Mouse (Mus musculus) midbrain, postnatal 0 days (tissue): ENCODE data around the gene Mtmr6. TPM values are rescaled to one million over a fixed set of nuclear protein-coding genes. Genes with fewer than 3 reads are reported as not detected.
"Not testable (repeated sequence)": the region's sequence is repeated elsewhere in the genome, so short reads cannot be mapped to it uniquely, and the experiment has no call there.

Source experiments
- ATAC-seq: fragments of 200-750 bp; cut with Nextera tagmentation; 2 replicates; pipeline ENCODE4 v1.8.0; 2017; ENCODE audit warnings: moderate number of reproducible peaks, mild to moderate bottlenecking, moderate TSS enrichment, moderate library complexity; ENCODE audit not compliant: low FRiP score
- DNase-seq: peaks from one replicate; pipeline ENCODE4 v3.0.0-alpha.2; 2015; ENCODE audit warnings: low spot score
- H3K27ac ChIP-seq: fragments of 300-500 bp; sonication (generic); 2 replicates; pipeline ENCODE4 v1.5.1; 2014; ENCODE audit warnings: low read depth, mild to moderate bottlenecking, low read length, mixed read lengths
- H3K27me3 ChIP-seq: fragments of 300-500 bp; sonication (generic); 2 replicates; pipeline ENCODE4 v1.6.1; 2014; ENCODE audit warnings: low read length, control low read depth, mixed read lengths; ENCODE audit not compliant: insufficient read depth
- H3K36me3 ChIP-seq: fragments of 300-500 bp; sonication (generic); 2 replicates; pipeline ENCODE4 v1.6.1; 2014; ENCODE audit warnings: low read length, control low read depth, mixed read lengths; ENCODE audit not compliant: insufficient read depth
- H3K4me1 ChIP-seq: fragments of 300-500 bp; sonication (generic); 2 replicates; pipeline ENCODE4 v1.6.1; 2014; ENCODE audit warnings: mild to moderate bottlenecking, control low read depth, antibody characterized with exemption, low read length, mixed read lengths; ENCODE audit not compliant: insufficient read depth
- H3K4me2 ChIP-seq: fragments of 300-500 bp; sonication (generic); 2 replicates; pipeline ENCODE4 v1.6.1; 2014; ENCODE audit warnings: low read depth, mild to moderate bottlenecking, low read length, mixed read lengths; ENCODE audit not compliant: poor library complexity, severe bottlenecking
- H3K4me3 ChIP-seq: fragments of 300-500 bp; sonication (generic); 2 replicates; pipeline ENCODE4 v1.5.1; 2014; ENCODE audit warnings: low read depth, mild to moderate bottlenecking, low read length, moderate library complexity
- H3K9ac ChIP-seq: fragments of 300-500 bp; sonication (generic); replicated peaks from 2 replicates; pipeline ENCODE4 v1.6.1; 2014; ENCODE audit warnings: mild to moderate bottlenecking, low read length, moderate library complexity, mixed read lengths; ENCODE audit not compliant: poor library complexity, severe bottlenecking
- H3K9me3 ChIP-seq: fragments of 300-500 bp; sonication (generic); 2 replicates; pipeline ENCODE4 v1.6.1; 2016; ENCODE audit warnings: low read length, control low read depth
- CTCF ChIP-seq: IDR thresholded peaks from 2 replicates; pipeline ENCODE4 v1.5.1; 2016; ENCODE audit warnings: antibody characterized with exemption, mild to moderate bottlenecking
- WGBS: fragments of 180-500 bp; shearing (Covaris S2); extraction: QIAGEN DNeasy Blood & Tissue Kit; methylation state at CpG from one replicate; pipeline ENCODE4 v1.1.7; 2014; 5-methylcytosine and 5-hydroxymethylcytosine counted together
- microRNA counts: library from miRNA; unstranded; fragments of <30 nt; microRNA quantifications from one replicate; lab custom pipeline; 2015
- microRNA-seq: library from miRNA; unstranded; fragments of <30 nt; microRNA quantifications from one replicate; pipeline ENCODE4, GENCODE M21; 2016; ENCODE audit warnings: borderline number of aligned reads
- polyA plus RNA-seq: library from polyadenylated mRNA; unstranded; fragments of >200 nt; fragmentation: Nextera tagmentation; extraction: Ambion mirVana; gene quantifications from 2 replicates; pipeline ENCODE4 v1.2.1, GENCODE M21; 2015
- total RNA-seq: library from RNA; depleted of rRNA; stranded (reverse); fragments of >200 nt; gene quantifications from 2 replicates; pipeline ENCODE4 v1.2.3, GENCODE M21; 2014; rRNA removed

Gene Mtmr6
- total and polyA plus RNA-seq, 2 experiments from 2014 or later: 36.1 to 57.7 TPM

GRCm38 (mm10) chr14:60320813-60321212 is 55.8 kb downstream of the Mtmr6 start:
- no peak for TF ChIP-seq CTCF
- 74% methylated on average over 3 of the region's 3 CpGs for WGBS
- no peak overlapping the region for H3K9ac ChIP-seq
- DNase-seq (no peak), ATAC-seq (no peak)
- H3K27me3 ChIP-seq: no peaks in the 10 kb centered on the region
- H3K27ac ChIP-seq: no peak overlapping the region
- no peaks in the 10 kb centered on the region for H3K9me3 ChIP-seq
- no peak overlapping the region for H3K4me3 ChIP-seq
- no peaks in the 10 kb centered on the region for H3K4me1 ChIP-seq
- H3K36me3 ChIP-seq: no peaks in the 10 kb centered on the region
- H3K4me2 ChIP-seq: no peak overlapping the region

DNA sequence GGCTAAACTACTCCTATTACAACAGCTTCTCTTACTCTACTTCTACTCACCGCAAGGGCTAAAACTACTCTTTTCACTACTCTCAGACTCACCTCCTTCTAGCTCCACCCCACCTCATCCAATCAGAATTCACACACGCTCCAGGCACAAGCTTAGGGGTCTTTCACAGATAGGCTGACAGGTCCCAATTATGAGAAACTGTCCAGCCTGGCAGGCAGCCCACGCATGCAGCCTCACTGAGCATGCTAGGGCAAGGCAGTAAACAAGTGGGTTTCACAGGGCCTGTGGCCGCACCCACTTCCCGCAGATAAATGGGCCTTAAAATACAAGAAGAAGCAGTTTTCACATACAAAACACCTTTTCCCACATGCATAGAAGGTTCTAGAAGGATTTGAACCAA is 75.0 kb downstream of the Mtmr6 start:
- WGBS: 80% methylated on average over 5 of the region's 5 CpGs
- H3K4me1 ChIP-seq, H3K36me3 ChIP-seq, ATAC-seq, H3K4me2 ChIP-seq, H3K27me3 ChIP-seq, H3K9me3 ChIP-seq, H3K27ac ChIP-seq, H3K4me3 ChIP-seq, H3K9ac ChIP-seq, DNase-seq: not testable (repeated sequence)

DNA sequence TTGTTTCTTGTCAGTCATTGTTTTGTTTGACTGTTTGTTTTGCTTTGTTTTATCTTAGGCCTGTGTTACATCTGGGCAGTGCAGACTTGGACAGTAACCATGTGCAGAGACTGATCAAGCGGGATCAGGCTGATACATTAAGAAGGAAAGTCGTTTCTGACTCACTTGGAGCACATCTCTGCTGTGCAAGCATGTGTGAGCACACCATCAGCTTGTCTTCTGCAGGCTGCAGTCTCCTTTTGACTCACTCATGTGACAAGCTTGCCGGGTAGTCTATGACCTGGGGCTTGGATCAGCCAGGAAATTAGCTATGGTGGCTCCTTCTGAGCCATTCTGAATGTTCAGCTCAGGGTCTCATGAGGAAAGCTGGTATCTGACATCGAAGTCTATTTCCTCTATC is 75.5 kb downstream of the Mtmr6 start:
- H3K27me3 ChIP-seq: no peaks in the 10 kb centered on the region
- no peak for TF ChIP-seq CTCF
- ATAC-seq (no peak), DNase-seq (no peak)
- no peak overlapping the region for H3K4me3 ChIP-seq
- no peak overlapping the region for H3K4me2 ChIP-seq
- WGBS: 72% methylated on average over 4 of the region's 4 CpGs
- H3K4me1 ChIP-seq: no peaks in the 10 kb centered on the region
- H3K36me3 ChIP-seq: no peaks in the 10 kb centered on the region
- H3K27ac ChIP-seq: no peak overlapping the region
- H3K9ac ChIP-seq: no peak overlapping the region
- H3K9me3 ChIP-seq: no peaks in the 10 kb centered on the region

DNA sequence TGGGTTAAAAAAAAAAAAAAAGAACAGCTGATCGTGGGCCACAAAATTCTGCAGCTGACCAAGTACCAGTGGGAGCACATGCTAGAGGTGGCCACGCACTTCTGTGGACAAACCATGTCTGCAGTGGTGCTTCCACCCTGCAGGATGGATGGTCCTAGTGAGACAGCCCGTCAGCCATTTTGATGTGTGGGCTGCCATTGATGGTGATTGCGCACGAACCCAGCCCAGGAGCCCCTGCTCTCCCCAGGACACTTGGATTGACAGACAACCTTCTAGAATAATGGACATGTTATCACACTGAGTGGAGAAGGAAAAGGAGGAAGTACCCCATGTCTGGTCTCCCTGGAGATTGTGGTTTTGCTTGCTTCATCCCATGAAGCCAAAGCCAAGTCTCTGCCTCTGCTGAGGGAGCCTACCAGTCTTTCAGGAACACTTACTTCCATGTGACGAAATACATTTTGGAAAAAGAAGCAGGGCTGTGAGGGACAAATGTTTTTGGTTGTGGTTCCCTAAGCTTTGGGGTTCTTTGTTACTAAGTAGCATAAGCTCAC is 80.4 kb downstream of the Mtmr6 start:
- ATAC-seq: no peak
- Histone ChIP-seq H3K27me3 (no peaks in the 10 kb centered on the region), H3K4me3 (no peak overlapping the region), H3K9me3 (no peaks in the 10 kb centered on the region), H3K4me2 (no peak overlapping the region), H3K36me3 (no peaks in the 10 kb centered on the region), H3K9ac (no peak overlapping the region), H3K27ac (no peak overlapping the region), H3K4me1 (no peaks in the 10 kb centered on the region)
- TF ChIP-seq CTCF: no peak
- no peak for DNase-seq
- WGBS: 92% methylated on average over 6 of the region's 6 CpGs

MicroRNA genes within 50 kb of the gene (microRNA counts, 519-probe panel; counts per million panel counts)
- 528 counts per million, percentile 58 among the panel's probes with 10 or more counts for microRNA mmu-miR-719 (lab: Ali Mortazavi, UCI)

Small RNA genes lying within 50 kb of the gene (microRNA-seq; reads per million reads assigned to microRNA genes)
- not detected for gene Mir719

Other genes with a start within 250 kb of the Mtmr6 start
- 65.9 and 81.7 TPM in 2 replicates for gene Atp8a2, start 68.0 kb upstream of the Mtmr6 start, total RNA-seq
- gene Atp8a2, start 68.0 kb upstream of the Mtmr6 start, polyA plus RNA-seq: 36.0 and 43.0 TPM in 2 replicates
- 0.05 and 0.16 TPM in 2 replicates for gene Nupl1, start 13.8 kb upstream of the Mtmr6 start, total RNA-seq
- 0.07 TPM in 1 of 2 replicates, not detected in the other for gene Nupl1, start 13.8 kb upstream of the Mtmr6 start, polyA plus RNA-seq
- 115 and 137 TPM in 2 replicates for gene Gm49336, start 13.7 kb upstream of the Mtmr6 start, total RNA-seq
- 36.9 and 37.5 TPM in 2 replicates for gene Gm49336, start 13.7 kb upstream of the Mtmr6 start, polyA plus RNA-seq
- gene Amer2, start 108.0 kb downstream of the Mtmr6 start, total RNA-seq: 28.3 TPM in 2 replicates
- 13.7 and 18.3 TPM in 2 replicates for gene Amer2, start 108.0 kb downstream of the Mtmr6 start, polyA plus RNA-seq